Mouse (Mus musculus): ENCODE results near the gene Usp47. TPM values are rescaled to one million over a fixed set of nuclear protein-coding genes. Genes with fewer than 3 reads are reported as not detected.

Usp47 gene
- polyA plus RNA-seq, 1 experiment from 2014 or later, result 68.0 TPM

DNA sequence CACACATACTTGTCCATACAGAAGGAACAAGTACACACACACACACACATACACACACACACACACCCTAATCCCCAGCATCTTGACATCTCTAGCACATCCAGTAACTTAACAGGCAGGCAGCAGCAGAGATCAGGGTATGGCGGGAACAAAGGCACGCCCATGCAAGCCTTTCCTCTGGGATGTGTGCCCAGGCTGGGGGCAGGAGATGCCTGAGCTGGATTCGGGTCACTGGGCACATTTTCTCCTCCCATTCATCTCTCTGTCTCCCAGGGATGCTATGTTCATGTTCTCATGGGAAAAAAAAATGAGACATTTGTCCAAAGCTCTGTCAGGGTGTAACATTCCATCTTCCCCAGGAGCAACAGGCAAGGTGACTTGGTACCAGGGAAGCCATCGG lies 120.7 kb downstream of the Usp47 start:
- H3K36me3 ChIP-seq, result no peaks in the 10 kb centered on the region
- 67% methylated on average over 4 of the region's 4 CpGs for WGBS
- no peak overlapping the region for H3K27ac ChIP-seq (replicated peaks)
- H3K9me3 ChIP-seq, result no peaks in the 10 kb centered on the region
- H3K4me1 ChIP-seq (replicated peaks), result peaks cover 19% of the 10 kb centered on the region
- no peak overlapping the region for H3K4me3 ChIP-seq
- no peak overlapping the region for H3K4me2 ChIP-seq
- no peak; the same call in 1 of the 2 replicates for ATAC-seq (ENCODE audit: low read depth)
- no peak overlapping the region for H3K9ac ChIP-seq
- no peaks in the 10 kb centered on the region for H3K27me3 ChIP-seq

DNA sequence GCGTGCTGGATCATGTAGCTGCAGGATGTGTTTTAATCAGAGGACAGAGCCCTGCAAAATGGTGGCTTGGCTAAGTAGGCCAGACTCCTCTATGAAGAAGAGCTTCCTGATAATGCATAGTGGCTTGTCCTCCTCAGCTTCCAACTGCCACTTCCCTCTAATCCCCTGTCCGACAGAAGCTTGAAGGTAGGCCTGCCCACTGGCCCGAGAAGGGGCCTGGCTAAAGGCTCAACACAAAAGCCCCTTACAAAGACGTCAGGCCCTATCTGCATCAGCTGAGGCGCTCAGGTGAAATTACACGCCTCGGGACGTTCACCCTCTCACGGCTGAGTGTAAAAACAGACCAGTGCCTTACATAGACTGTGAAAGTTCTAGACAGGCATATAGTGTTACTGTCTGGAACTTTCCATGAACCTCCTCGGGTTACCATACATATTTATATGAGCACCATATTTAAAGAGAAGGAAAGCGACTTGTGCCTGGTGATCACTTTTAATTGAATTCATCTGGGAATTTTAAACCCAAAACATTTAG lies 121.4 kb downstream of the Usp47 start:
- Histone ChIP-seq H3K27ac (replicated peaks) (no peak overlapping the region), H3K9me3 (no peaks in the 10 kb centered on the region), H3K9ac (no peak overlapping the region), H3K4me2 (no peak overlapping the region), H3K4me1 (replicated peaks) (peaks cover 19% of the 10 kb centered on the region), H3K4me3 (no peak overlapping the region), H3K27me3 (no peaks in the 10 kb centered on the region), H3K36me3 (no peaks in the 10 kb centered on the region)
- no peak for ATAC-seq (ENCODE audit: low read depth)
- 64% methylated on average over 11 of the region's 11 CpGs for WGBS

DNA sequence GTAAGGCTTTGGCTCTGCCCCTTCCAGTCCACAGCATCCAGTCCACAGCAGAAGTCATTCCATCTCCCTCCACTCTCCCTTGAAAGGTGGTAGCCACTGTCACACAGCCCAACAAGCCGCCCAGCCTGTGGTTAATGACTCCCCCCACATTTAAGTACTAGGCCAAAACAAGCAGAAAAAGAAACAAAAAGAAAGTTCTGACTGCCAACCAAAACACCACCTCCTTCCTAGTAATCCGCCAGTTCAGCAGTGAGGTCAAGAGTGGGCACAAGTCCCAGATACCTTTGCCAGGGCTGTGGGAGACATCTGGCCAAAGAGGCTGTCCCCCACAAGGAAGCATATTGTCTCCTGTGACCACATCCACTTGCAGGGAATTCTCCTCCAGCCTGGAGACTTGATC lies 124.7 kb downstream of the Usp47 start:
- peaks cover 15% of the 10 kb centered on the region for H3K4me1 ChIP-seq (replicated peaks)
- H3K9ac ChIP-seq, result no peak overlapping the region
- H3K9me3 ChIP-seq, result no peaks in the 10 kb centered on the region
- no peak overlapping the region for H3K27ac ChIP-seq (replicated peaks)
- ATAC-seq (ENCODE audit: low read depth), result no peak
- H3K27me3 ChIP-seq, result no peaks in the 10 kb centered on the region
- 80% methylated on average over 2 of the region's 2 CpGs for WGBS
- no peaks in the 10 kb centered on the region for H3K36me3 ChIP-seq
- H3K4me3 ChIP-seq, result no peak overlapping the region
- H3K4me2 ChIP-seq, result no peak overlapping the region

DNA sequence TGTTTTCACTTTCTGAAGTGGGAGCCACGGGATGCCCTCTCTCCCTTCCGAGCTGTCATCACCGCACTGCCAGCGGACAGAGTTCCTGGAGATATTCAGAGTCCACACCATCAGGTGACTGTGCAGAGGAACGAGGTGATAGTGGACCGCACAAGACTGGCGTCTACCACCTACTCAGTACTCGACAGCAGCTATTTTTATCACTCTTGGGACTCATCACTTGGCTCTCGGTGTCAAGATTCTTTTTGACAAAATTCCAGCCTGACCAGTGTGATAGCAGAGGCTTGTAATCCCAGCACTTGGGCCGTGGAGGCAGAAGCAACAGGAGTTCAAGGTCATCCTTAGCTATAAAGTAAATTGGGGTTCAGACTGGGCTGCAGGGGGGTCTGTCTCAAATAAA lies 125.8 kb downstream of the Usp47 start:
- 91% methylated on average over 10 of the region's 10 CpGs for WGBS
- Histone ChIP-seq H3K27ac (replicated peaks) (no peak overlapping the region), H3K4me1 (replicated peaks) (peaks cover 8% of the 10 kb centered on the region; the same call in 1 of the 2 replicates), H3K36me3 (no peaks in the 10 kb centered on the region), H3K9me3 (no peaks in the 10 kb centered on the region), H3K4me2 (no peak overlapping the region), H3K4me3 (no peak overlapping the region), H3K27me3 (no peaks in the 10 kb centered on the region), H3K9ac (no peak overlapping the region)
- no peak for ATAC-seq (ENCODE audit: low read depth)

DNA sequence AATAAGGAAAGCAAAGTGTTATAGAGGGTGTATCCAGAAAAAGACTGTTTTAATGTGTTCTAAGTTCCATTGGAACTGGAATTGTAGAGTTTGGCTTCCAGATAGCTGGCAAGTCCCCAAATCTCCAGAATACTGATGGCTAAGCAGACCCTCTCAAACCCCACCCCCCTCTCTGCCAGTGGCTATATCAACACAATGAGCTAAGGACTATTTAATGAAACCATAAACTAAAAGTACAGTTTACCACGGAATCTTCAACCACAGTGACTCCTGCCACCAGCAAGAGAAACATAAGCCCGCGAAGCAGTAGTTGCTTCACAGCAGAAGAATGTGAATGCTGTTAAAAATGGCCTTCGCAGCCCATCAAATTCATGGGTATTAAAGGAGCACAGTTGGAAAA lies 131.1 kb downstream of the Usp47 start:
- no peak overlapping the region for H3K9ac ChIP-seq
- H3K9me3 ChIP-seq, result no peaks in the 10 kb centered on the region
- no peak for ATAC-seq (ENCODE audit: low read depth)
- H3K4me1 ChIP-seq (replicated peaks), result peaks cover 30% of the 10 kb centered on the region
- H3K4me3 ChIP-seq, result no peak overlapping the region
- 67% methylated on average over 4 of the region's 4 CpGs for WGBS
- no peaks in the 10 kb centered on the region for H3K36me3 ChIP-seq
- H3K27me3 ChIP-seq, result peaks cover 16% of the 10 kb centered on the region
- H3K4me2 ChIP-seq, result no peak overlapping the region
- no peak overlapping the region for H3K27ac ChIP-seq (replicated peaks)

DNA sequence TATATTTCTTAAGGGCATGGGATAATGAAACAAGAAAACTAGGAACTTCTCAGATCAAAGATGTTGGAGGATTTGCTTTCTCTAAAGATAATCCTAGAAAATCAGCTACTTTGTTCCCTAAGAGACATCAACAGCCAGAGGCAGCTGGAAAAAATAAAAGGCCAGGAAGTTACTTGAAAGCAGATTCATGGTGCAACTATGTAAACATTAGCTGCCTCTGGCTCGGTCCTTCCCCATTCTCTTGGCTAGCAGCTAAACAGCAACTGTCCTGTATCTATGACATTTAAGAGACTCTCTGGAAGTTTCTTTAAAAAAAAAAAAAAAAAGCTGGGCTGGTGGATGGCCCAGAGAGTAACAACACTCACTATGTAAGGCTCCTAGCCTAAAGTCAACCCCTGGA lies 131.9 kb downstream of the Usp47 start:
- H3K9ac ChIP-seq, result no peak overlapping the region
- no peaks in the 10 kb centered on the region for H3K9me3 ChIP-seq
- H3K27ac ChIP-seq (replicated peaks), result no peak overlapping the region
- peaks cover 30% of the 10 kb centered on the region for H3K4me1 ChIP-seq (replicated peaks)
- H3K4me2 ChIP-seq, result no peak overlapping the region
- peaks cover 16% of the 10 kb centered on the region for H3K27me3 ChIP-seq
- 39% methylated on average over 1 of the region's 1 CpGs for WGBS
- no peaks in the 10 kb centered on the region for H3K36me3 ChIP-seq
- no peak for ATAC-seq (ENCODE audit: low read depth)
- no peak overlapping the region for H3K4me3 ChIP-seq

DNA sequence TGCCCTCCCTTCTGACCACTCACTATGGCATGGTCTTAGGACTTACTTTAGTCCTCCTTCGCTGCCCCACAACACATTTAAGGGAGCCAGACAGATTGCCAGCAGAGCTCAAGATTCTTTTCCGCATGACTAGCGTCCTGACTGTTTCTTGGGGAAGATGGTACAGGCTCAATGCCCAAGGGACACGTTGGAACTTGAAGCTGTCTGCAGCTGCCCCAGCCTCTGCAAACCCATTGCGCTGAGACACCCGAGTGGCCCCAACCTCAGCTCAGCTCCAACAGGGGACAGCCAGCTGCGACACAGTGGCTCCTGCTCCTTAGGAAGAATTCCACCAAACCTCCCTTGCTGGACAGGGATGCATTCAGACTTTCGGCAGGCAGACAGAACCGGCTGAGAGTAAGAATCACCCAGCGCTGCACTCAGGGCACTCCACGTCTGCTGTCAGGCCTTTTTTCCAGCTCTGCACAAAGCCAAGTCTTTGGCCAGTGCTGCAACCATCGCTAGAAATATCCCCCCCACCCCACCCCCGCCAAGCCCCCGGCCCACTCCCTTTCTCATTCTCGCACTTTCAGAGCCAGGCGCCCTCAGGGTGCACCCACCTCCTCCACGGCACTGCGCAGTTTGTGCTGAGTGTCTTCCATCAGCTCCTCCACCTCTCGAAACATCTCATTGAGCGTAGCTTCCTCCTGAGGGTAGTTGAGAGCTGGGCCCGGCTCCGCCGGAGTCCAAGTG lies 134.4 kb downstream of the Usp47 start:
- ATAC-seq (ENCODE audit: low read depth), result peak; percentile 47; the same call in 1 of the 2 replicates
- Histone ChIP-seq H3K4me2 (peak overlapping the region; percentile 63), H3K36me3 (no peaks in the 10 kb centered on the region), H3K4me3 (peak overlapping the region; percentile 47), H3K27ac (replicated peaks) (0 out of 2 replicates have a peak overlapping the region, but pooled peaks have one; percentile 28), H3K9ac (peak overlapping the region; percentile 71), H3K4me1 (replicated peaks) (peaks cover 30% of the 10 kb centered on the region), H3K9me3 (no peaks in the 10 kb centered on the region), H3K27me3 (peaks cover 16% of the 10 kb centered on the region)
- 12% methylated on average over 23 of the region's 23 CpGs for WGBS

DNA sequence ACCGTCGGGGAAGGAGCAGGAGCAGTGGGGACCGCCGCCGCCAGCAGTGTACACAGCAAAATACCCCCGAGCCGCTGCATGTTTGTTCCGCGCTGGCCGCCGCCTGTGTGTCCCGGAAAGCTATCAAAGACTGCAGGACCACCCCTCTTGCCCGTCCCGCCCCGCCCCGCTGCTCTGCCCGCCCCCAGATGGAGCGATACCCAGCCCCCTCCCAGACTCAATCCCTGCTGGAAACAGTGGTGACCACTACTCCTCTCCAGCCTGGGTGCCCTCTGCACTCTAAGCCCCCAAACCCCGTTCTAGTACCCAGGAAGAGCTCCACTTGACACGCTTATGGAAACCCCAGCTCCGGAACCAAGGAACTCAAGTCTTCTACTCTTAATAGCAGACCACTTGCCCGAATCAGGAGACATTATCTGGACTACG lies 135.0 kb downstream of the Usp47 start:
- Histone ChIP-seq H3K4me2 (peak overlapping the region; percentile 63), H3K9me3 (no peaks in the 10 kb centered on the region), H3K27ac (replicated peaks) (0 out of 2 replicates have a peak overlapping the region, but pooled peaks have one; percentile 28), H3K9ac (peak overlapping the region; percentile 71), H3K27me3 (peaks cover 16% of the 10 kb centered on the region), H3K4me3 (peak overlapping the region; percentile 47), H3K36me3 (no peaks in the 10 kb centered on the region), H3K4me1 (replicated peaks) (peaks cover 30% of the 10 kb centered on the region)
- ATAC-seq (ENCODE audit: low read depth), result peak; percentile 68
- WGBS, result 2% methylated on average over 23 of the region's 23 CpGs

DNA sequence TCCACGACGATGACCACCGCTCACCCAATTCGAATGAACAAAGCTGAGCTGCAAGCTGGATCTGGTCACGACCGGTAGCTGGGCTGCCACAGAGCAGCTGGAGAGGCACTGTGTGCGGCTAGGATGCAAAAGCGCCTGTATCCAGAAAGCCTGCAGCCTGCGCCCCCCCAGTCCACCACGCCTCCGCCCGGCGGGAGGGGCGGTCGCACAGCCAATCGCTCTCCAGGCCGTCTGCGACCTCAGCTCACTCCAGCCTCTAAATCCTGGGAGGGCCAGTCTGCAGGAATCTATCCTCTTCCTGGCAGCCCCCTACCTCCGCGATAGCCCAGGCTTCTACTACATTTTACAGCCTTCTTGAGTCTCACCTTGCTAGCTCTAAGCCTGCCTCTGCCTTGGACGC lies 135.6 kb downstream of the Usp47 start, which contains the start of gene Dkk3:
Gene Dkk3, minus strand, starts transcription at position 116 of the 400 bp plus-strand sequence.
- Histone ChIP-seq H3K4me1 (replicated peaks) (peaks cover 28% of the 10 kb centered on the region), H3K27ac (replicated peaks) (0 out of 2 replicates have a peak within 1 kb of the TSS, but pooled peaks have one; percentile 28), H3K9ac (peak within 1 kb of the TSS; percentile 71), H3K4me2 (peak within 1 kb of the TSS; percentile 63), H3K4me3 (peak within 1 kb of the TSS; percentile 47), H3K27me3 (peaks cover 16% of the 10 kb centered on the region), H3K36me3 (no peaks in the 10 kb centered on the region), H3K9me3 (no peaks in the 10 kb centered on the region)
- ATAC-seq (ENCODE audit: low read depth), result peak; percentile 49
- WGBS, result 3% methylated on average over 21 of the region's 21 CpGs

- no peak overlapping the region for H3K27ac ChIP-seq (replicated peaks)
- 41% methylated on average over 5 of the region's 6 CpGs for WGBS
- peaks cover 19% of the 10 kb centered on the region for H3K4me1 ChIP-seq (replicated peaks)
- H3K27me3 ChIP-seq, result peaks cover 16% of the 10 kb centered on the region
- H3K9ac ChIP-seq, result no peak overlapping the region
- no peaks in the 10 kb centered on the region for H3K36me3 ChIP-seq
- H3K4me3 ChIP-seq, result no peak overlapping the region
- no peak overlapping the region for H3K4me2 ChIP-seq
- no peaks in the 10 kb centered on the region for H3K9me3 ChIP-seq
- ATAC-seq (ENCODE audit: low read depth), result no peak
Measured at GRCm38 (mm10) chr7:112159835-112160234, 136.5 kb downstream of the Usp47 start.

Measured in neural tube, embryonic 13.5 days (tissue).